Mouse (Mus musculus) ES-Bruce4 (cell line): ENCODE data around the gene Csnk2a1.

Experiments used
- CTCF ChIP-seq: IDR thresholded peaks from one replicate; pipeline ENCODE4 v1.8.1; 2011; ENCODE audit warnings: low read depth, low read length
- EP300 ChIP-seq: IDR thresholded peaks from 2 replicates; pipeline ENCODE4 v1.6.1; 2011; ENCODE audit warnings: low read depth, low read length; ENCODE audit not compliant: insufficient read depth

- TF ChIP-seq EP300, result no peak
- no peak for TF ChIP-seq CTCF
Measured at GRCm38 (mm10) chr2:152211871-152212270, 14.8 kb upstream of the Csnk2a1 start.
